Mouse (Mus musculus): ENCODE results near the gene Ppfia4.

Gene Ppfia4

GRCm38 (mm10) chr1:134304940-134305339 lies 27.8 kb downstream of the Ppfia4 start:
- DNase-seq (ENCODE audit: low read depth, low spot score) = no peak

DNA sequence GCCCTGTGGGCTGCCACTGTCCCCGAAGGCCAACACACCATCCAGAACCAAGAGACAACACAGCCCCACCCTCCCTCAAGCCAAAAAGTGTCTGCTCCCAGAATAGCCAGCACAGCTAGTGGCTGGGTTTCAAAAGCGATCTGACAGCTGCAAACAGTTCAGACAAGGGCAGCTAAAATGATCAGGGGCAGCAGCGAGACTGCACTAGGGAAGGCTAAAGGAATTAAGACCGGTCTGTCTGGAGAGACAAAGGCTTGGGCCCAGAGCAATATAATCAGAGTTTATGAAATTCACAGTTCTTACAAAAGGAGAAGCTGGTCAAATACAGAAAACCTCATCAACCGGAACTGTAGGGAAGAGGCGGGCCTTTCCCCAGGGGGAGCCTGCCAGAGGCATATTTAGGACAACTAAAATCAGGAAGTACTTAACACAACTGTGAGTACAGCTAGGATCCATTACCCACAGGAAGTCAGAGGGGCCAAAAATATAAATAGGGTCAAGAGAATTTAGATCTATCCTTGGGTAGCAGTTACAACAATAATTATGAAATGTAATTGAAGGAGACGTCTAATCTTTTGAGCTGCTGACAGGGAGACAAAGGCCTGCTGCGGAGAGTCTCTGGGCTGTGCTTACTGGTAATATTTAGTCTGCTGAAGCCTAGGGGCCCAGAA lies 30.0 kb downstream of the Ppfia4 start:
- no peak for DNase-seq (ENCODE audit: low read depth, low spot score)

DNA sequence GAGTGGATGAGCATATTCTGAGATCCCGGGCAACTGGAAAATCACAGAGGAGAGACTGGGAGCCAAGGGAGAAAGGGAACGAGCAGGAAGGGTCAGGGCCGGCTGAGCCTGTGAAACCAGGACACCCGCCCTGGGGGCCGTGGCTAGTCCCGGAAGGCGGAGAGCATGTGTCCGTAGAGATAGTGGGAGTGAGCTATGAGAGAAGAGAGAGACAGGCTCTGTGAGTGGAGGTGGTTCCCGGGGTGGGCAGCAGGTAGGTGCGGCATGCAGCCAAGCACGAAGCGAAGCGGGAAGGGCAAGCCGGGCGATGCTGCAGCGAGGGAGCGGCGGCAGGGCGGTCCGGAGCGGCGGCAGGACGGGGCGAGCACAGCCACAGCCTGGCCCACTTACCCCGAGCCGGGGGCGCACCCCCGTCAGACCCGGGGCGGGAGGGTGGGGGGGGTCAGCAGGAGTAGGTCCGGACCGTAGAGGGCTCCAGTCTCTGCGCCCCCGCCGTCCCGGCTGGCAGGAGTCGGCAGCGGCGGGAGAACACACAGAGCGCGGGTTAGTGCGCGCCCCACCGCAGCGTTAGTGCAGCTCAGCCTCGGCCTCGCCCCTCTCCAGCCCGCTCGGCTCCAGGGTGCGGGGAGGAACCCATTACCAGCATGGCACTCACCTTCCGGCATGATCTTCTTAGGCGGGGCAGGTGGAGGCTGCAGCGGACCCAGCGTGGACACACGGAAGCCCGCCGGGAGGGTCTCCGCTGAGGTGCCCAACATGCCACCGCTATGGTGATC lies 33.9 kb downstream of the Ppfia4 start:
- no peak for DNase-seq (ENCODE audit: low read depth, low spot score)

- DNase-seq (ENCODE audit: low read depth, low spot score) = no peak
These were observed 35.5 kb downstream of the Ppfia4 start for GRCm38 (mm10) chr1:134297265-134297664.

GRCm38 (mm10) chr1:134293738-134294604 lies 38.8 kb downstream of the Ppfia4 start:
- no peak for DNase-seq (ENCODE audit: low read depth, low spot score)

GRCm38 (mm10) chr1:134293276-134293675 lies 39.5 kb downstream of the Ppfia4 start:
- DNase-seq (ENCODE audit: low read depth, low spot score) = no peak

- DNase-seq (ENCODE audit: low read depth, low spot score) = no peak
These were observed 40.1 kb downstream of the Ppfia4 start for GRCm38 (mm10) chr1:134292601-134293000.

- DNase-seq (ENCODE audit: low read depth, low spot score) = no peak
These were observed 40.7 kb downstream of the Ppfia4 start for GRCm38 (mm10) chr1:134292073-134292472.

DNA sequence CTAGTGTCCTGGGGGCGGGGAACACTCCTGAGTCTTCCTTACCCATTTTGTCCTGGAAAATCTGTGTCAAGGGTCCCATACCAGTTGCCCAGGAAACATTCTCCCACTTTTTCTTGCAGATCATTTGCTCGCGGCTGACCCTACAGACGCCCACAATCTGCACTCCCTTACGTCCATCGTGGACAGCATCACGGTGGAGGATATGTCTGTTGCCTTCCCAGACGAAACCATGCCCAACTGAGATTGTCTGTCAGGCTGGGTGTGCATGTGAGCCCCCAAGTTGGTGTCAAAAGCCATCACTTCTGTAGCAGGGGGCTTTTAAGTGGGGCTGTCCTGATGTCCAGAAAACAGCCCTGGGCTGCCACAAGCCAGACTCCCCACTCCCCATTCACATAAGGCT lies 41.2 kb downstream of the Ppfia4 start:
- DNase-seq (ENCODE audit: low read depth, low spot score) = no peak

DNA sequence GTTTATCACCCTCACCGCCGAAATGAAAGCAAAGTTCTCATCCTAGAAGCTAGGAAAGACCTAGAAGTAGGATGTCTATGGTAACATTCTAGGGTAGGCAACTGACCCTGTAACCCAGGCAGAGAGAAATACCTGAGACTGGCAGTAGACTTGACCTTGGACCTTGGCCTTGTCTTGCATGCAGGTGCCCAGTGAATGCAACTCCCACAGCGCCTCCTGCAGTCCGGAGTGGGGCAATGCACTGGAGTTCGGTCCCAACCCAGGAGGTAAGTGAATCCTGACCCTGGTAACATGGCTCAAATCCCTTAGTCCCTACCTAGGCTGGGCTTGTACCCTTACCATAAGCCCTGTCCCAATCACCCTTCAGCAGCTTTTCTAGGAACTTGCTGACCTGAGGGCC lies 41.8 kb downstream of the Ppfia4 start:
- DNase-seq (ENCODE audit: low read depth, low spot score) = peak; percentile 5

DNA sequence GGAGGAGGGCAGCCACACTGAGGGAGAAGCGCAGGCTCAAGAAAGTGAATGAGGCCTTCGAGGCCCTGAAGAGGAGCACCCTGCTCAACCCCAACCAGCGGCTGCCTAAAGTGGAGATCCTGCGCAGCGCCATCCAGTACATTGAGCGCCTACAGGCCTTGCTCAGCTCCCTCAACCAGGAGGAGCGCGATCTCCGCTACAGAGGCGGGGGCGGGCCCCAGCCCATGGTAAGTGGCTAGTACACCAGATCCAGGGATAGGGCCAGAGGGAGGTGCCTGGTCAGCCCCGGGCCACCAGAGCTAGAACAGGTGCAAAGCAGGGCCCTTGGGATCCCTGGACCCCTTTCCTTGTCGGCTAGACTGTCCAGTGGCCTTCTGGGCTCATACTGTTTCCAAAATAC lies 42.4 kb downstream of the Ppfia4 start:
- DNase-seq (ENCODE audit: low read depth, low spot score) = no peak

- no peak for DNase-seq (ENCODE audit: low read depth, low spot score)
These were observed 43.1 kb downstream of the Ppfia4 start, which contains the start of gene Myog for GRCm38 (mm10) chr1:134289598-134290099. Gene Myog (plus strand): TSS chr1:134289989.

DNA sequence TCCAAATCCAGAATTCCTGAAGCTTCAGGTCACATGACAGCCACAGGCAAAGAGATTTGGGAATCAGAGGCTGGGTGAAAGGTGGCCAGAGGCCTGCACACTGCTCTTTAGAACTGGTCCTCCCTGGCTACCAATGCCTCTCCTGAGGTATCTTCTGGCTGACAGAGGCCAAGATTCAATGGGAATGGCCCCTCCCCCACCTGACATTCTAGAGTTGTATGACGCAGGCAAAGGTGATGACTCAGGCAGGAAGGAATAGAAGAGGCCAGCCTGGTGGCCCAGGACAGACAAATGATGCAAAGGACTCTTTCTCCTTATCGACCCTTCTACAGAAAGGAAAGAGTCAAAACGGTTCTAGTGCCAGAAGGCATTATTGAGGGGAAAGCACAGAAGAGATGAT lies 44.5 kb downstream of the Ppfia4 start:
- no peak for DNase-seq (ENCODE audit: low read depth, low spot score)

GRCm38 (mm10) chr1:134285458-134286120 lies 47.1 kb downstream of the Ppfia4 start:
- DNase-seq (ENCODE audit: low read depth, low spot score) = no peak

DNA sequence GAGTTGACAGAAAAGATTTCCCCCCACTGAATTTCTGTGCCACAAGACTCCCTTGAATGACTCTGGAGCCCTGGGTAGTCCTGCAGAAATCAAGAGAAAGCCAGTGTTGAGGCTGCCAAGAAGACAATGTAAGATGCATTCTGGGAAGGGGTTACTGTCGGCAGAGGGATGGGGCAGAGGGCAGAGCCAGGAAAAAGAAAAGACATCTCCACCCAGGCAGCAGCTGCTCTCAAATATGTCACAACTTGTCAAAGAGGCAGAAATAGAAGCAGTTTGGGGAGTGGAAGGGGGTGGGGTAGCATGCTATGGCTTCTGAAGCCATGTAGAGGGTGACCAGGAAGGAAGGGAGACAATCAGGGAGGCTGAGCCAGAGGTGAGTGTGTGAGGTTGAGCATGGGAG lies 49.6 kb downstream of the Ppfia4 start:
- DNase-seq (ENCODE audit: low read depth, low spot score) = no peak

DNA sequence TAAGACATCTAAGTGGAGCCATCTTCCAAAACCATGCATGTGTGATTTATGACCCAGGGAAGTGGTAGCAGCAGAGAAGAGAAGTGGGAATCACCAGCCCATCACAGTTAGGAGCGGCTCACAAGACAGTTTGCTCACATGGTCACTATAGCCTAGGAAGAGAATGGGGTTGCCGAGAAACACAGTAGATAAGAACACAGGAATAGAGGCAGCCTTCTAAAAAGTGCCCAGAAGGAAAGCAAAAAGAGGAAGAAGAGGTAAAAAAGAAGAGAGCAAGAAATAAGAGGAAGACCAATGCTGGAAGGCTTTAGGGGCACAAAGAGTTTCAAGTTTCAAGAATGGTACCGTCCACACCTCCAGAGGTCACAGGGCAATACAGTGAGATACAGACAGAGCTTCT lies 50.4 kb downstream of the Ppfia4 start:
- DNase-seq (ENCODE audit: low read depth, low spot score) = no peak

DNA sequence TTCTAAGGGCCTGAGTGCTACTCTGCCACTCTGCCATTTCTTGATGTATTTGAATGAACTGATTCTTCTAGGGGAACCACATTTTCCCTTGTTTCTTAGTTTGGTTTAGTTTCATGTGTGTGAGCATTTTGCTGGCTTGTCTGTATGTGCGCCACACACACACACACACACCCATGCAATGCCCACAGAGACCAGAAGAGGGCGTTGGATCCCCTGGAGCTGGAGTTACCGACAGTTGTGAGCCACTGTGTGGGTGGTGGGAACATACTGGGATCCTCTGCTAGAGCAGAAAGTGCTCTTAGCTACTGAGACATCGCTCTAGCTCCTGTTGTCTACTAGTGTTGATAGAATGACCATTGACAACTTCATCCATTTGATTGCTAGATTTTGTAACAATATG lies 51.2 kb downstream of the Ppfia4 start:
- no peak for DNase-seq (ENCODE audit: low read depth, low spot score)

GRCm38 (mm10) chr1:134280174-134280573 lies 52.6 kb downstream of the Ppfia4 start:
- DNase-seq (ENCODE audit: low read depth, low spot score) = no peak

- no peak for DNase-seq (ENCODE audit: low read depth, low spot score)
These were observed 55.9 kb downstream of the Ppfia4 start for GRCm38 (mm10) chr1:134276823-134277222.

- DNase-seq (ENCODE audit: low read depth, low spot score) = no peak
These were observed 56.9 kb downstream of the Ppfia4 start for GRCm38 (mm10) chr1:134275616-134276464.

Data from CD4-positive, CD25-positive, alpha-beta regulatory T cell, adult 2 months (primary cell).